Mouse (Mus musculus) myocyte (in vitro differentiated cells): Measurements from ENCODE around the gene Slc34a3. TPM values are rescaled to one million over a fixed set of nuclear protein-coding genes. Genes with fewer than 3 reads are reported as not detected.
A peak's percentile ranks its signal among the peaks of the same experiment; 100 is the strongest.

Experiments used
- H3K27me3 ChIP-seq: one replicate; pipeline ENCODE4 v1.6.1; 2011; ENCODE audit not compliant: control insufficient read depth, insufficient read depth, insufficient read length
- H3K36me3 ChIP-seq: one replicate; pipeline ENCODE4 v1.6.1; 2011; ENCODE audit not compliant: control insufficient read depth, insufficient read depth
- H3K4me2 ChIP-seq: one replicate; pipeline ENCODE4 v1.6.1; 2011; ENCODE audit warnings: low read depth, control low read depth
- H3K4me3 ChIP-seq: one replicate; pipeline ENCODE4 v1.5.1; 2011; ENCODE audit warnings: mild to moderate bottlenecking, control low read depth, moderate library complexity
- H3K79me2 ChIP-seq: one replicate; pipeline ENCODE4 v1.6.1; 2011; ENCODE audit not compliant: control insufficient read depth, insufficient read depth
- H3ac ChIP-seq: one replicate; pipeline ENCODE4 v1.6.1; 2011; ENCODE audit not compliant: control insufficient read depth, insufficient read length
- CEBPB ChIP-seq: IDR thresholded peaks from 2 replicates; pipeline ENCODE4 v1.6.1; 2011; ENCODE audit warnings: mild to moderate bottlenecking, moderate library complexity; ENCODE audit not compliant: poor library complexity, insufficient read depth, severe bottlenecking
- E2F4 ChIP-seq: IDR thresholded peaks from one replicate; pipeline ENCODE4 v1.6.1; 2011; ENCODE audit warnings: mild to moderate bottlenecking, control low read depth, moderate library complexity; ENCODE audit not compliant: insufficient read depth
- MAX ChIP-seq: IDR thresholded peaks from one replicate; pipeline ENCODE4 v1.6.1; 2011; ENCODE audit warnings: low read depth, mild to moderate bottlenecking, control low read depth
- MYOD1 ChIP-seq, 3 experiments: IDR thresholded peaks; one replicate each; pipeline ENCODE4 v1.6.1; 2011; ENCODE audit warnings: control low read depth in 2 of 3, low read depth in 2 of 3, mild to moderate bottlenecking in 2 of 3, moderate library complexity in 1 of 3; ENCODE audit not compliant: insufficient read length in 2 of 3, control insufficient read depth in 1 of 3
- MYOG ChIP-seq, 3 experiments: IDR thresholded peaks; one replicate each; pipeline ENCODE4 v1.6.1; 2011; ENCODE audit warnings: control low read depth in 2 of 3, low read depth in 2 of 3, mild to moderate bottlenecking in 2 of 3; ENCODE audit not compliant: insufficient read length in 2 of 3, control insufficient read depth in 1 of 3, insufficient read depth in 1 of 3
- POLR2A ChIP-seq: IDR thresholded peaks from one replicate; pipeline ENCODE4 v1.6.1; 2011; ENCODE audit warnings: low read depth, mild to moderate bottlenecking, control low read depth, moderate library complexity; ENCODE audit not compliant: insufficient read length
- POLR2AphosphoS2 ChIP-seq: IDR thresholded peaks from one replicate; pipeline ENCODE4 v1.6.1; 2011; ENCODE audit warnings: low read depth, control low read depth; ENCODE audit not compliant: insufficient read length
- REST ChIP-seq: IDR thresholded peaks from one replicate; pipeline ENCODE4 v1.6.1; 2011; ENCODE audit warnings: mild to moderate bottlenecking, control low read depth, moderate library complexity; ENCODE audit not compliant: insufficient read depth, insufficient read length
- SRF ChIP-seq: IDR thresholded peaks from one replicate; pipeline ENCODE4 v1.6.1; 2011; ENCODE audit warnings: low read depth; ENCODE audit not compliant: control insufficient read depth, insufficient read length
- TCF12 ChIP-seq: IDR thresholded peaks from one replicate; pipeline ENCODE4 v1.6.1; 2011; ENCODE audit warnings: mild to moderate bottlenecking, control low read depth; ENCODE audit not compliant: poor library complexity, insufficient read depth, severe bottlenecking
- TCF3 ChIP-seq: IDR thresholded peaks from one replicate; pipeline ENCODE4 v1.6.1; 2011; ENCODE audit warnings: low read depth, control low read depth; ENCODE audit not compliant: insufficient read length
- USF1 ChIP-seq: IDR thresholded peaks from one replicate; pipeline ENCODE4 v1.6.1; 2011; ENCODE audit warnings: low read depth, mild to moderate bottlenecking, control low read depth, moderate library complexity
- polyA plus RNA-seq: library from polyadenylated mRNA; unstranded; fragments of >200 nt; fragmentation: generic; extraction: Trizol; gene quantifications from one replicate; pipeline ENCODE4 v1.2.1, GENCODE M21; 2012; ENCODE audit warnings: missing spikeins

Gene Slc34a3
- polyA plus RNA-seq, 1 experiment: not detected

GRCm38 (mm10) chr2:25271827-25272511 is 37.8 kb upstream of the Slc34a3 start, which contains the start of the genes Ssna1 and Anapc2:
Gene Ssna1, minus strand, starts transcription at chr2:25272438.
Gene Anapc2, plus strand, starts transcription at chr2:25272478.
- Histone ChIP-seq H3ac (peak within 1 kb of the TSS; percentile 52), H3K36me3 (peaks cover 10% of the 10 kb centered on the region), H3K27me3 (no peaks in the 10 kb centered on the region), H3K4me2 (peak within 1 kb of the TSS; percentile 93), H3K79me2 (peaks cover 45% of the 10 kb centered on the region), H3K4me3 (peak within 1 kb of the TSS; percentile 90)
- no peak for TF ChIP-seq REST
- TF ChIP-seq MYOD1 (IDR thresholded peaks at IDR 0.05; ENCODE audit: control insufficient read depth in 1 of 3, insufficient read length in 2 of 3, low read depth in 2 of 3): peak in 2 of 3 experiments; percentile 65 to 82
- TF ChIP-seq POLR2A: peak; percentile 95
- no peak for TF ChIP-seq TCF3
- 0 out of 2 replicates have a peak, but pooled peaks have one; percentile 18 for TF ChIP-seq CEBPB
- peak; percentile 94 for TF ChIP-seq SRF
- peak; percentile 8 for TF ChIP-seq E2F4
- peak; percentile 98 for TF ChIP-seq POLR2AphosphoS2
- peak in 2 of 3 experiments; percentile 74 to 81 for TF ChIP-seq MYOG (IDR thresholded peaks at IDR 0.05; ENCODE audit: control insufficient read depth in 1 of 3, insufficient read depth in 1 of 3, insufficient read length in 2 of 3, low read depth in 2 of 3)
- TF ChIP-seq USF1: no peak

DNA sequence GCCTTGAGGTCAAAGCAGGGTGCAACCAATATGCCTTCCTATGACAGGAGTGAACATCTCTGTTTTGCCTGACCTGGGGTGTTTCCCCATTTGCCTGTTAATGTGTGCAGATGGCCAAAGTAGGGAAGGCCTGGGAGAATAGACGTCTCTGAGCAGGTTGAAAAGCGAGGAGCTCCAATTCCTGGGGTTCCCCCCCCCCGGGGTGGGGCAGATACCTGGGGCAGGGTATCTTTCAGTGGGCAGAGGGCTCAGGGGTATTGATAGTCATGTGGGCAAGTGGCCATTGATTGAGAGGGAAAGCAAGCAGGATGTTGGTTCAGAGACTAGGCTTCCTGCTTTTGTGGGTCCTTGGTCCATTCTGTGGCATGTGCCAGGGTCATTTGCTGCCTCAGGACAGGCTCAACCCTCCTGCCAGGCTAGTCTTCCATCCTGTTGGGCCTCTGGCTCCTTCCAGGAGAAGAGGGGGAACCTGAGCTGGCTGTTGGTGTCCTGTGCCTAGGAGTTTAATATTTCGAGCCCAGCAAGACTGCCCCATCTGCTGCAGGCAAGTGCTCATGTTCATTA is 33.7 kb upstream of the Slc34a3 start:
- TF ChIP-seq TCF3: no peak
- no peak for TF ChIP-seq CEBPB
- no peak for TF ChIP-seq POLR2A
- no peak for TF ChIP-seq MAX
- TF ChIP-seq SRF: no peak
- TF ChIP-seq TCF12: no peak
- no peak overlapping the region for H3ac ChIP-seq
- no peaks in the 10 kb centered on the region for H3K36me3 ChIP-seq
- no peaks in the 10 kb centered on the region for H3K27me3 ChIP-seq
- H3K4me2 ChIP-seq: peak overlapping the region; percentile 5
- H3K79me2 ChIP-seq: peaks cover 23% of the 10 kb centered on the region
- H3K4me3 ChIP-seq: no peak overlapping the region

DNA sequence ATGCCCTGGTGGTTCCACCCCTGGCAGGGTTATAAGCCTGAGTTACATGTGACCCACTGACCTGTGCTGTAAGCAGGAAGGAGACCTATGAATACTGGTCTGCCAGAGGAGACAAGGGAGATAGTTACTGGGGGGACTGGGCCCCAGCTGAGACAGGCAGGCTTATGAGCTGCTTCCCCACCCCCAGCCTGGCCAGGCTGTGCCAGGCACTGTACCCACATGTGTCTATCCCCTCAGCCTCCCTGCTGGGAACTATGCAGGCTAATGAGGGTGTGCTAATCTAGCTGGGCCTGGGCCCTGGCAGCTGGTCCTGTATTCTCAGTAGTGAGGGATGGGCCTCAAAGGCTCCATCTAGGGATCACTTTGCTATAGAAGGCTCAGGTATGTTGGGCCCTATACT is 33.1 kb upstream of the Slc34a3 start:
- H3ac ChIP-seq: no peak overlapping the region
- TF ChIP-seq MYOG (IDR thresholded peaks at IDR 0.05; ENCODE audit: control insufficient read depth in 1 of 3, insufficient read depth in 1 of 3, insufficient read length in 2 of 3, low read depth in 2 of 3) (peak in 1 of 3 experiments; percentile 60), SRF (no peak), CEBPB (no peak), MYOD1 (IDR thresholded peaks at IDR 0.05; ENCODE audit: control insufficient read depth in 1 of 3, insufficient read length in 2 of 3, low read depth in 2 of 3) (peak in 1 of 3 experiments; percentile 42)
- H3K36me3 ChIP-seq: no peaks in the 10 kb centered on the region
- H3K4me2 ChIP-seq: peak overlapping the region; percentile 21
- H3K79me2 ChIP-seq: peaks cover 18% of the 10 kb centered on the region
- no peaks in the 10 kb centered on the region for H3K27me3 ChIP-seq
- H3K4me3 ChIP-seq: peak overlapping the region; percentile 28

DNA sequence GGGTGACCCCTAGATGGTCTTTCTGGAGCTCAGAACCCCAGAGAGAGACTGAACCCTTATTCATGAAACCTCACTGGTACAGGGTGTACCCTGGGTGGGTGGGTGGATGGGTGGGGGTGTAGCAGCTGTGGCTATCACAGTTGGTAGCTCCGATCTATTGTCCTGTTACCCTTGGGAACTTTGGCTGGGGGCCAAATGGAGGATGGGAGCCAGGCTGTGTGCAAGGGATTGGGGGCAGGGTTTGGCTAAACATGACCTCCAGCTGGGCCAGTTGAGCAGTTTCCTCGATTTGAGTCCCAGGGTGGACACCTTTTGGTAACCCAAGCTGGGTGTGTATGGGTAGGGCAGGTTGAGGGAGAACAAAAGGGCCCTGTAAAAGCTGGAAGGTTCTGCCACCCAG is 32.6 kb upstream of the Slc34a3 start:
- no peaks in the 10 kb centered on the region for H3K36me3 ChIP-seq
- peak overlapping the region; percentile 77 for H3K4me2 ChIP-seq
- no peaks in the 10 kb centered on the region for H3K27me3 ChIP-seq
- no peak overlapping the region for H3ac ChIP-seq
- peaks cover 16% of the 10 kb centered on the region for H3K79me2 ChIP-seq
- no peak for TF ChIP-seq TCF3
- peak in 1 of 3 experiments; percentile 26 for TF ChIP-seq MYOD1 (IDR thresholded peaks at IDR 0.05; ENCODE audit: control insufficient read depth in 1 of 3, insufficient read length in 2 of 3, low read depth in 2 of 3)
- TF ChIP-seq MAX: no peak
- TF ChIP-seq MYOG (IDR thresholded peaks at IDR 0.05; ENCODE audit: control insufficient read depth in 1 of 3, insufficient read depth in 1 of 3, insufficient read length in 2 of 3, low read depth in 2 of 3): no peak
- no peak for TF ChIP-seq POLR2AphosphoS2
- peak overlapping the region; percentile 28 for H3K4me3 ChIP-seq

- peak overlapping the region; percentile 77 for H3K4me2 ChIP-seq
- H3ac ChIP-seq: no peak overlapping the region
- peak overlapping the region; percentile 28 for H3K4me3 ChIP-seq
- TF ChIP-seq POLR2AphosphoS2 (no peak), MYOG (IDR thresholded peaks at IDR 0.05; ENCODE audit: control insufficient read depth in 1 of 3, insufficient read depth in 1 of 3, insufficient read length in 2 of 3, low read depth in 2 of 3) (peak in 1 of 3 experiments; percentile 61), MYOD1 (IDR thresholded peaks at IDR 0.05; ENCODE audit: control insufficient read depth in 1 of 3, insufficient read length in 2 of 3, low read depth in 2 of 3) (peak in 1 of 3 experiments; percentile 65)
- H3K27me3 ChIP-seq: no peaks in the 10 kb centered on the region
- peaks cover 10% of the 10 kb centered on the region for H3K79me2 ChIP-seq
- H3K36me3 ChIP-seq: no peaks in the 10 kb centered on the region
Measured at GRCm38 (mm10) chr2:25265897-25266656, 31.9 kb upstream of the Slc34a3 start.
